22 mouse cellular contexts compared by ENCODE assay signal in the genomic region with DNA sequence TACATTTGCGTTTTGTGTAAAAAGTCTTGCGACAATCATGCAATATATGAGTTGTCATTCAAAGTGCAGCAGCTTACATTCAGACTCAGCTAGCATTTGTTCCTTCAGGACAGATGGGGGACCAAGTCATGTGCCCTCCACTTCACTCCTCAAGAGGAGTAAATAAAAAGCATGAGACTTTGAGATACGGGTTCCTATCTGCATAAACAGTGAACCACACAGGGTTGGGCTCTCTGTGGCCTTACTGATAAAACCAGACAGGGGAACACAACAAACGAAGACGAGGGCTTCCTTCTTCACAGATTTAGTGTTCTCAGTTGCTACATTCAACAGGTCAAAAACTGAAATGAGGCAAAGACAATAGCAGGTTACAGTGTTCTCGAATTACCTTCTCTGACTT.
"Had no signal": no experiment of that assay in that cellular context is flagged by ENCODE, and none has a peak within 500 bp of the region (broad histone marks: within the 10 kb centered on the region; RNA-seq: fewer than 3 reads in every experiment).

No protein-coding gene starts in this region.

- H3K9me3 ChIP-seq: limb, embryonic 10.5 days; limb, embryonic 13.5 days; lung, embryonic 15.5 days; midbrain, embryonic 10.5 days; midbrain, embryonic 13.5 days; neural tube, embryonic 13.5 days had no signal

- H3K4me1 ChIP-seq: limb, embryonic 10.5 days; limb, embryonic 13.5 days; lung, embryonic 15.5 days; megakaryocyte, embryonic 14.5 days; midbrain, embryonic 10.5 days; midbrain, embryonic 13.5 days; neural tube, embryonic 13.5 days had no signal

- H3K27ac ChIP-seq: limb, embryonic 10.5 days; limb, embryonic 13.5 days; lung, embryonic 15.5 days; midbrain, embryonic 13.5 days; neural tube, embryonic 13.5 days had no signal

- ATAC-seq: intestine, embryonic 16.5 days; midbrain, embryonic 13.5 days; midbrain, embryonic 16.5 days had no signal

- DNase-seq: kidney, adult 18-20 months; kidney, adult 9 months; kidney, postnatal 14 days; kidney, postnatal 4 days; lung, adult 18-20 months; lung, postnatal 10 days; lung, postnatal 36 days; retina, postnatal 1 day; right cerebral cortex, postnatal 25 days; spleen, adult 18-20 months; thymus, adult 18-20 months; thymus, postnatal 25 days had no signal

- H3K4me2 ChIP-seq: limb, embryonic 13.5 days; lung, embryonic 15.5 days; midbrain, embryonic 13.5 days; neural tube, embryonic 13.5 days had no signal

- H3K36me3 ChIP-seq: limb, embryonic 10.5 days; limb, embryonic 13.5 days; lung, embryonic 15.5 days; midbrain, embryonic 10.5 days; midbrain, embryonic 13.5 days; neural tube, embryonic 13.5 days had no signal

- H3K9ac ChIP-seq: limb, embryonic 13.5 days; lung, embryonic 15.5 days; midbrain, embryonic 13.5 days; neural tube, embryonic 13.5 days had no signal

- H3K27me3 ChIP-seq: lung, embryonic 15.5 days; megakaryocyte, embryonic 14.5 days; neural tube, embryonic 13.5 days had no signal

- H3K4me3 ChIP-seq: limb, embryonic 10.5 days; limb, embryonic 13.5 days; lung, embryonic 15.5 days; megakaryocyte, embryonic 14.5 days; midbrain, embryonic 10.5 days; midbrain, embryonic 13.5 days; myocyte; neural tube, embryonic 13.5 days had no signal
